Mouse (Mus musculus): ENCODE results near the gene Fbxo42. TPM values are rescaled to one million over a fixed set of nuclear protein-coding genes. Genes with fewer than 3 reads are reported as not detected.

Gene Fbxo42
- 9.1 and 10.9 TPM in 2 replicates for polyA plus RNA-seq (2012; ENCODE audit: insufficient read depth, low replicate concordance)

DNA sequence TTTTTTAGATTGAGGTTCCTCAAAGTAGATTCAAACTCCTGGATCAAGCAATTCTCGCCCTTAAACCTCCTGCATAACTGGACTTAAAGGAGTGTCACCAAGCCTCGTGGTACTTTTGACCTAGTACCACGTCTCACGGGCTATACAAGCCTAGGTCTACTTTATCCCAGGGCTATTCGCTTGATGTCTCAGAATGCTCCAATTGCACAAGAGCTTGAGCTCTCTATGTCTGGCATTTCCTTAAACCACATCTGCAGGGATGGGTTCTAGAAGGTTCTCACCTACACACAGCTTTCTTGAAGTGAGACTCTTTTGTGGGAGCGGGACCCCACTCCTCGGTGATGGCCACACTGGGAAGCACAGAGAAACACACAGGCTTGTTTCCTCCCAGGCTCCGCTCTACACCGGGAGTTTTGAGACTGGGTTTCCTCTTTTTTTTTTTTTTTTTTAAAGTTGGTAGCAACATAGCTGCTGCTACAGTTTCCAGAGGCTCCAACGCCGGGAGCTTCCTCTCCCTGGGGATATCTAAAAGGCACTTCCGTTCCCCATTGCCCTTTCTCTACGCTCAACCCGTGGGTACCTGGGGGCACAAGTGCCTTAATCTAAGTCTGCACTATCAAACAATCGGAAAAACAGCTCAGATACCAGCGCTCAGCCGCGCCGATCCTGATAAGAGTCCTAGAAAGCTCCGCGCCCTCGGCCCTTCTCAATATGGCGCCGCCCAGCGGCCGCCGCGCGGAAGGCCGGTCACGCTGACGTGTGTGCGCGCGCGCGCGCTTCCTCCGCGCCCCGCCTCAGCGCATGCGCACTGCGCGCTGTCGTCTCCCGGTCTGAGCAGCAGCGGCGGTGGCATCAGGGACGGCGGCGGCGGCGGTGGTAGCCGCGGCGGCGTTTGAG lies at the start of gene Fbxo42:
TSS of gene Fbxo42 (plus strand) at position 802 of the 897 bp plus-strand sequence.
- H3K9me3 ChIP-seq, result no peaks in the 10 kb centered on the region
- peaks cover under 1% of the 10 kb centered on the region for H3K36me3 ChIP-seq (replicated peaks; ENCODE audit: low read length)
- no peaks in the 10 kb centered on the region for H3K27me3 ChIP-seq (replicated peaks)
- peaks cover 52% of the 10 kb centered on the region for H3K4me1 ChIP-seq
- TF ChIP-seq FLI1 (IDR thresholded peaks at IDR 0.05; ENCODE audit: low read length) (no peak), GATA1 (IDR thresholded peaks at IDR 0.05; ENCODE audit: borderline replicate concordance, low read length) (no peak)
- peak within 1 kb of the TSS; percentile 94 for H3K4me3 ChIP-seq (replicated peaks)

DNA sequence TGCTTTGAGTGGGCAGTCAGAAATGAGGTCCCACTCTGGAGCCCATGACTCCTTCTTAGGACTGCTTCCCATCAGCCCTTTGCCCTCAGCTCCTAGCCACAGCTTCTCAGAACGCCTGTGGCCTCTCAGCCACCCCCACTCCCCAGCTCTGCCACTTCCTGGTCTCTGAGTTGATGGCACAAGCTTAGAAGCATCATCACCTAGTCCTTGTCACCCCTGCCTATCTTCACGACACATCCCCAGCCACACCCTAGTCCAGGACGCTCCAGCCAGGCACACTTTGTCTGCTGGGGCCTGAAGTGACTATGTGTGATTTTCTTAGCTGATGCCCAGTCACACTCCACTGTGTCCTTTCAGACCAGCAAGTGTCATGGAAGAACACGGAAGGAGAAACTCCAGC lies 48.8 kb upstream of the Fbxo42 start:
- H3K9me3 ChIP-seq, result no peaks in the 10 kb centered on the region
- H3K4me3 ChIP-seq (replicated peaks), result peak overlapping the region; percentile 23
- peaks cover 30% of the 10 kb centered on the region for H3K27me3 ChIP-seq (replicated peaks)
- peaks cover 13% of the 10 kb centered on the region for H3K4me1 ChIP-seq
- TF ChIP-seq FLI1 (IDR thresholded peaks at IDR 0.05; ENCODE audit: low read length) (no peak), GATA1 (IDR thresholded peaks at IDR 0.05; ENCODE audit: borderline replicate concordance, low read length) (no peak)
- no peaks in the 10 kb centered on the region for H3K36me3 ChIP-seq (replicated peaks; ENCODE audit: low read length)

DNA sequence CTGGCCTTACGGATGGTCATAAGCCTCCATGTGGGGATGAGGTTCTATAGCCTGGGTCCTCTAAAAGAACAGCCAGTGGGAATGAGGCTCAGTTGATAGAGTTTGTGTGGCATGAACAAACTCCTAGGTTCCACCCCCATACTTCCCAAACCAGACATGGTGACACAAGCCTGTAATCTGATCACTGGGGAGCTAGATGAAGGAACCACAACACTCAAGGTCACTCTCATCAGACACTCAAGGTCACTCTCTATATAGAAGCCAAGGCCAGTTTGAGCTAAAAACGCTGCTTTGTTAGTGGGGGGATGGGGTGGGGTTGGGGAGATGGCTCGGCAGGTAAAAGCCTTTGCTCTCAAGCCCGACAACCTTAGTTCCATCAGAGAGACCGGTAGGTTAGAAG lies 47.8 kb upstream of the Fbxo42 start:
- no peaks in the 10 kb centered on the region for H3K9me3 ChIP-seq
- no peaks in the 10 kb centered on the region for H3K36me3 ChIP-seq (replicated peaks; ENCODE audit: low read length)
- H3K27me3 ChIP-seq (replicated peaks), result peaks cover 34% of the 10 kb centered on the region
- H3K4me1 ChIP-seq, result peaks cover 13% of the 10 kb centered on the region
- H3K4me3 ChIP-seq (replicated peaks), result no peak overlapping the region
- TF ChIP-seq FLI1 (IDR thresholded peaks at IDR 0.05; ENCODE audit: low read length) (no peak), GATA1 (IDR thresholded peaks at IDR 0.05; ENCODE audit: borderline replicate concordance, low read length) (no peak)

DNA sequence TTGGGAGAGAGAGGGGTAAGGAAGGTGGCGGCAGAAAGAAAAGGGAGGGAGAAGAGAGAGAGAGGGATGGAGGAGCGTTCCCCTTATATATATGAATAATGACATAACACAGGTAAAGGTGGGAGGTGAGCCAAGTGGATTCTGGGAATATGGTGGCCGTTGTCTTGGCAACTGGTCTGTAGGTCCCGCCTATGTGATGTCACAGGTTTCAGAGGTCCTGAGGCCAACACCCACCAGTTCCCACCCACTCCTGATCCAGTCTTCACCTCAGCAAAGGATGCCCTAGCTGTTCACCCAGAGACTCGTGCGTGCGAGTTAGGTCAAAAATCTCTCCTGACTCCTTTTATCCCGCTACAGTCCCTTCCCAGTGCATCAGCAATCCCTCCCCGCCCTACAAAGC lies 46.4 kb upstream of the Fbxo42 start:
- Histone ChIP-seq H3K36me3 (replicated peaks; ENCODE audit: low read length) (no peaks in the 10 kb centered on the region), H3K4me3 (replicated peaks) (no peak overlapping the region), H3K9me3 (no peaks in the 10 kb centered on the region), H3K4me1 (peaks cover 18% of the 10 kb centered on the region), H3K27me3 (replicated peaks) (peaks cover 37% of the 10 kb centered on the region)
- TF ChIP-seq FLI1 (IDR thresholded peaks at IDR 0.05; ENCODE audit: low read length) (no peak), GATA1 (IDR thresholded peaks at IDR 0.05; ENCODE audit: borderline replicate concordance, low read length) (no peak)

DNA sequence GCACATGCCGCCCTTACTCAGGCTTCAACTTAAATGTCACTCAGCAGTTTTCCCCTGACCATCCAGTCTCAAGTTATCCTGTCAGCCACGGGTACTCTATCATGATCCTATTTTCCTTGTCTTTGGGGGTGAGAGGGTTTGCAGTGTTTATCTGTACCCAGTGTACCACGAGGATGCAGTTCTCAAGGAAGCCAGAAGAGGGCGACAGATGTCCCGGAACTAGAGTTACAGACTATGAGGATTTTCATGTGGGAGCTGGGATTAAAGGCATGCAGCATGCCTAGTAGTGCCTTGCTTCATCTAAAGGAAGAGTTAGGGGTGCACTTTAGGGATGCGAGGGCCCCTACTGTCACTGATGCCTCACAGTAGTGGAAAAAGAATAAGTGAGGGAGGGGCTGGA lies 45.9 kb upstream of the Fbxo42 start:
- no peaks in the 10 kb centered on the region for H3K9me3 ChIP-seq
- TF ChIP-seq FLI1 (IDR thresholded peaks at IDR 0.05; ENCODE audit: low read length) (no peak), GATA1 (IDR thresholded peaks at IDR 0.05; ENCODE audit: borderline replicate concordance, low read length) (no peak)
- H3K4me1 ChIP-seq, result peaks cover 18% of the 10 kb centered on the region

DNA sequence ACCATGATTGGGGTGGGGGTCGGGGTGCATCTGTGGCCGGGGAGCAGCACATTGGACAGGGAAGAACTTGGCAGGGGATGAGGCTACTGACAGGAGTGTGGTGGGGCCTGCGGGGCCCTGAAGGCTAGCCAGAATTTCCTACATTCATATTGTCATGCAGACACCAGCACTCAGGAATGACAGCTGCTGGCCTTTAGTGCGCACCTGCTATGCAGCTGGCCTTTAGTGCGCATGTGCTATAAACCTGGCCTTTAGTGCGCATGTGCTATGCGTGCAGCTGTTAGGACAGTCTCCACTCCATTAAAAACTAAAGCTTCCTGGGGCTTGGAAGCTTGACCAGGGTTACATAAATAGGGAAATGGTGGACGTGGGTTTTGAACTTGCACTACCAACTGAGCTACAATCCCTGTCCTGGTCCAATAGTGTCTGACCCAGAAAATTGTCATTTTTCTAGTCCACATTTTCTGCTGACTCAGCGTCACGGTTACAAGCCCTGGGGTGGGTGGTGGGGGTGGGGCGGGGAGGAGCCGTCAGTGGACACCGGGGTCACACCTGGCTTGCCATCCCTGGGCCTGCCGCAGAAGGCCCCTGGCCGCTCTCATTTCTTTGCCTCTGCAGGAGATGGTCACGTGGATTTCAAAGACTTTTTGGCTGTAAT lies 41.1 kb upstream of the Fbxo42 start:
- TF ChIP-seq GATA1 (IDR thresholded peaks at IDR 0.05; ENCODE audit: borderline replicate concordance, low read length) (no peak), FLI1 (IDR thresholded peaks at IDR 0.05; ENCODE audit: low read length) (no peak)
- no peak overlapping the region for H3K4me3 ChIP-seq (replicated peaks)
- peaks cover 41% of the 10 kb centered on the region for H3K27me3 ChIP-seq (replicated peaks)
- H3K36me3 ChIP-seq (replicated peaks; ENCODE audit: low read length), result peaks cover 16% of the 10 kb centered on the region
- peaks cover 12% of the 10 kb centered on the region; the same call in 1 of the 2 replicates for H3K4me1 ChIP-seq
- H3K9me3 ChIP-seq, result no peaks in the 10 kb centered on the region

More for the DNA sequence above, 45.9 kb upstream of the Fbxo42 start:
- no peak overlapping the region for H3K4me3 ChIP-seq (replicated peaks)
- H3K27me3 ChIP-seq (replicated peaks), result peaks cover 38% of the 10 kb centered on the region
- H3K36me3 ChIP-seq (replicated peaks; ENCODE audit: low read length), result no peaks in the 10 kb centered on the region

DNA sequence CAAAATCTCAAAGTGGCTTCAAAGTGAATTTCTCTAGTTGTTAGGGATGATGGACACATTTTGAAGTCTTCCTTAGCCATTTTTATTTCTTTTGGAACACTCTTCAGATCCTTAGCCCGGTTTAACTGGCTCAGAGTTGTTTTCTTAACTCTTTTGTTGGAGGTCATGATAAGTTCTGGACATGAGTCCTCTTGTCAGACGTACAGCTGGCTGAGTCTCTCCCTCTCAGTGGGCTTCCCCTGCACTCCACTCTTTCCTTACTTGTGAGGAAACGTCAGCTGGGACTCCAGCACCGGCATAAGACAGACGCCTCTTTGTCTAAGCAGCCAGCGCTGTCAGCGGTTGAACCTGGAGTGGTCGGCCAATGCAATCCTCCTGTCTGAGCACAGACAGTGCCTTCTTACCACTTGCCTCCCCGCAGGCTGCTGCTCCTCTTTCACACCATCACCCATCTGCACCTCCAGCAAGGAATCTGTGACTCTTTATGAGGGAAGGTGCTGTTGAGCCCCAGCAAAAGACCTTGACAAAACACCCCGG lies 39.4 kb upstream of the Fbxo42 start:
- TF ChIP-seq GATA1 (IDR thresholded peaks at IDR 0.05; ENCODE audit: borderline replicate concordance, low read length), result no peak
- TF ChIP-seq FLI1 (IDR thresholded peaks at IDR 0.05; ENCODE audit: low read length), result no peak
- peaks cover 32% of the 10 kb centered on the region for H3K36me3 ChIP-seq (replicated peaks; ENCODE audit: low read length)

DNA sequence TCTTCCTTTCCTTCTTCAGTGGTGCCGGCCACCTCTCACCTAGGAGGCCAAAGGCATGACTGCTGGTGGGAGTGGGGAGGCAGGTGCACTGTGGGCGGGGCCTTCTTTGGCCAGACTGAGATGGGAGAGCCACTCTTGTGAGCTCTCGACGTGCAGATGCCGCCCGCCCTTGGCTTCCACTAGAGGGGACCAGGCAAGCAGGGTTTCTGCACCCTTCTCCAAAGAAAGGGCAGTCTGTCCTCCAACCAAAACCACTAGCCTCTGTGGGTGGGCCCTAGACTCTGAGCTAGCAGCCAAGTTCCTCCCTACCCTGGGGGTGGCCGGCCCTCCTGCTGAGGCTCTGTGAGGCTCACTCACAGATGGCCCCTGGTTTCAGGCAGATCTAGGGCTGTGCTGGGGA lies 33.9 kb upstream of the Fbxo42 start:
- peaks cover 87% of the 10 kb centered on the region for H3K36me3 ChIP-seq (replicated peaks; ENCODE audit: low read length)
- no peak overlapping the region for H3K4me3 ChIP-seq (replicated peaks)
- H3K9me3 ChIP-seq, result no peaks in the 10 kb centered on the region
- peaks cover 15% of the 10 kb centered on the region for H3K4me1 ChIP-seq
- TF ChIP-seq FLI1 (IDR thresholded peaks at IDR 0.05; ENCODE audit: low read length) (no peak), GATA1 (IDR thresholded peaks at IDR 0.05; ENCODE audit: borderline replicate concordance, low read length) (no peak)
- no peaks in the 10 kb centered on the region for H3K27me3 ChIP-seq (replicated peaks)

More for the DNA sequence above, 39.4 kb upstream of the Fbxo42 start:
- Histone ChIP-seq H3K4me1 (peaks cover 8% of the 10 kb centered on the region; the same call in 1 of the 2 replicates), H3K27me3 (replicated peaks) (peaks cover 34% of the 10 kb centered on the region), H3K4me3 (replicated peaks) (peak overlapping the region; percentile 23), H3K9me3 (no peaks in the 10 kb centered on the region)

DNA sequence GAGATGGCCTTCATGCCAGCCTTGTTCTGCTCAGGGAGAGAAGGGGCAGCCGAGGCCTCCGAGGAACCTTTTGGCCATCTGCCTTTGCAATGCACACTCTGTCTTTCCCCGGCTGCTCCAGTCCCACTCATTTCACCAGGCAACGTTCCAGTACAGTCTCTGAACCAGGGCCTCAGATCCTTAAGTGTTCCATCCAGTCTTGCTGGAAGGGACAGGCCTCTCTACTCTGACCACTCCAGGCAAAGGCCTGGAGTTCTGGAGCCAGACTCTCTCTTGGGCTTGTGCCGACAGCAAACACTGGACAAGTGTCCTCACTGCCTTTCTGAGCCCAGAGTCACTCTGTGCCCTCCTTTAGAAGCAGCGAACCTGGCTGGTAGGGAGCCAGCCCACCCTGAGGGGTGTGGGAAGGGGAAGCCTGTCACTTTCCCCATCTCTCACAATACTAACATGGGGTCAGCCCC lies 33.2 kb upstream of the Fbxo42 start:
- peaks cover 95% of the 10 kb centered on the region for H3K36me3 ChIP-seq (replicated peaks; ENCODE audit: low read length)
- TF ChIP-seq FLI1 (IDR thresholded peaks at IDR 0.05; ENCODE audit: low read length) (no peak), GATA1 (IDR thresholded peaks at IDR 0.05; ENCODE audit: borderline replicate concordance, low read length) (no peak)
- H3K9me3 ChIP-seq, result no peaks in the 10 kb centered on the region
- no peaks in the 10 kb centered on the region for H3K27me3 ChIP-seq (replicated peaks)
- peaks cover 23% of the 10 kb centered on the region for H3K4me1 ChIP-seq
- H3K4me3 ChIP-seq (replicated peaks), result no peak overlapping the region

Measured in megakaryocyte, embryonic 14.5 days (primary cell).